Mouse (Mus musculus) heart, adult 18-20 months (tissue): Measurements from ENCODE around the gene Ugt2a1. TPM values are rescaled to one million over a fixed set of nuclear protein-coding genes. Genes with fewer than 3 reads are reported as not detected.
A peak's percentile ranks its signal among the peaks of the same experiment; 100 is the strongest.
"Not testable (repeated sequence)": the region's sequence is repeated elsewhere in the genome, so short reads cannot be mapped to it uniquely, and the experiment has no call there.

ENCODE experiments used
- DNase-seq, 2 experiments: peaks; one replicate each; pipeline ENCODE4 v3.0.0; 2021 to 2022; ENCODE audit warnings: mixed read lengths in 1 of 2
- long read RNA-seq, 2 experiments: library from polyadenylated mRNA; stranded (forward); transcript quantifications; one replicate each; pipeline ENCODE4 v2.0.0; 2021
- total RNA-seq, 2 experiments: library from RNA; stranded (reverse); gene quantifications; 2 replicates each; pipeline ENCODE4 v1.2.3; 2021

Ugt2a1 gene
- total RNA-seq, result not detected
- long read RNA-seq, experiment 1, result 0 reads
- long read RNA-seq, experiment 2, result 0 reads

GRCm38 (mm10) chr5:87490771-87491170 lies at the start of gene Ugt2a1:
Gene Ugt2a1 (minus strand): TSS chr5:87490871.
- no peak for DNase-seq

- DNase-seq, result no peak
These were observed 47.4 kb upstream of the Ugt2a1 start, which contains the start of gene Sult1b1 for GRCm38 (mm10) chr5:87538111-87538510. Gene Sult1b1 (minus strand): TSS chr5:87538195.

GRCm38 (mm10) chr5:87535994-87536644 lies 45.4 kb upstream of the Ugt2a1 start:
- DNase-seq, result no peak

- no peak for DNase-seq
These were observed 41.6 kb upstream of the Ugt2a1 start for GRCm38 (mm10) chr5:87532288-87532687.

- not testable (repeated sequence) for DNase-seq
These were observed 32.9 kb upstream of the Ugt2a1 start for GRCm38 (mm10) chr5:87523561-87523960.

GRCm38 (mm10) chr5:87505776-87506458 lies 15.2 kb upstream of the Ugt2a1 start:
- no peak for DNase-seq

GRCm38 (mm10) chr5:87502687-87503086 lies 12.0 kb upstream of the Ugt2a1 start:
- no peak for DNase-seq

GRCm38 (mm10) chr5:87499341-87499740 lies 8.7 kb upstream of the Ugt2a1 start:
- peak in 1 of 2 experiments; percentile 7 for DNase-seq

- DNase-seq, result peak; percentile 2 to 4
These were observed 8.3 kb upstream of the Ugt2a1 start for GRCm38 (mm10) chr5:87498936-87499335.

- not testable (repeated sequence) for DNase-seq
These were observed 4.0 kb downstream of the Ugt2a1 start, which contains the start of gene Gm43638 for GRCm38 (mm10) chr5:87486706-87487105. Gene Gm43638 (minus strand): TSS chr5:87486806.

- DNase-seq, result no peak
These were observed 8.5 kb downstream of the Ugt2a1 start, which contains the start of gene Ugt2a2 for GRCm38 (mm10) chr5:87482160-87482559. Gene Ugt2a2 (minus strand): TSS chr5:87482260.

- DNase-seq, result no peak
These were observed 31.9 kb downstream of the Ugt2a1 start for GRCm38 (mm10) chr5:87458810-87459209.

GRCm38 (mm10) chr5:87457701-87458100 lies 33.0 kb downstream of the Ugt2a1 start:
- no peak for DNase-seq

GRCm38 (mm10) chr5:87456216-87456850 lies 34.3 kb downstream of the Ugt2a1 start:
- no peak for DNase-seq

- no peak for DNase-seq
These were observed 35.2 kb downstream of the Ugt2a1 start for GRCm38 (mm10) chr5:87455519-87455918.

GRCm38 (mm10) chr5:87452514-87452913 lies 38.2 kb downstream of the Ugt2a1 start:
- DNase-seq, result not testable (repeated sequence)

GRCm38 (mm10) chr5:87436264-87436663 lies 54.4 kb downstream of the Ugt2a1 start:
- no peak for DNase-seq

- no peak for DNase-seq
These were observed 65.0 kb downstream of the Ugt2a1 start for GRCm38 (mm10) chr5:87425676-87426075.

- DNase-seq, result not testable (repeated sequence)
These were observed 66.6 kb downstream of the Ugt2a1 start, which contains the start of gene Ugt2b38 for GRCm38 (mm10) chr5:87424041-87424440. Gene Ugt2b38 (minus strand): TSS chr5:87424203.
